ENCODE assay signal across 10 mouse cellular contexts in genomic region chr12:109541540-109541899, GRCm38 (mm10). TPM values are rescaled to one million over a fixed set of nuclear protein-coding genes. Genes with fewer than 3 reads are reported as not detected.
DNase-seq lines count a peak whose midpoint lies in the region; ATAC-seq and TF ChIP-seq lines count a peak whose summit lies in the region.
"Had no signal": no experiment of that assay in that cellular context is flagged by ENCODE, and none has a peak within 500 bp of the region (broad histone marks: within the 10 kb centered on the region; RNA-seq: fewer than 3 reads in every experiment).

No protein-coding gene starts in this region.

- 0 out of 2 replicates have a peak, but pooled peaks cover 3% of the 10 kb centered on the region for H3K36me3 ChIP-seq in kidney, embryonic 16.5 days (ENCODE audit: insufficient read depth, low read length)
- no peaks in the 10 kb centered on the region for H3K36me3 ChIP-seq in intestine, embryonic 15.5 days
- H3K36me3 ChIP-seq in midbrain, postnatal 0 days (ENCODE audit: insufficient read depth, low read length) = peaks cover 8% of the 10 kb centered on the region; the same call in 1 of the 2 replicates

- H3K27ac ChIP-seq in kidney, embryonic 16.5 days (ENCODE audit: low read length) = no peak overlapping the region
- H3K27ac ChIP-seq in embryonic fibroblast, embryonic 13.5 days (ENCODE audit: insufficient read depth, low read length) = peak overlapping the region; percentile 93
- H3K27ac ChIP-seq in intestine, embryonic 15.5 days = peak overlapping the region; percentile 56; the same call in 1 of the 2 replicates
- H3K27ac ChIP-seq in midbrain, postnatal 0 days (ENCODE audit: low read depth, low read length) = peak overlapping the region; percentile 91

- peak overlapping the region; percentile 57 for H3K9ac ChIP-seq in kidney, embryonic 16.5 days (replicated peaks; ENCODE audit: low read length)
- peak overlapping the region; percentile 57 for H3K9ac ChIP-seq in intestine, embryonic 15.5 days
- peak overlapping the region; percentile 74 for H3K9ac ChIP-seq in midbrain, postnatal 0 days (replicated peaks; ENCODE audit: low read length, poor library complexity, severe bottlenecking)

- no peak for TF ChIP-seq POLR2A in embryonic fibroblast, embryonic 13.5 days (IDR thresholded peaks at IDR 0.05; ENCODE audit: low read depth, low read length)

- 51% methylated on average over 16 of the region's 16 CpGs for WGBS in kidney, embryonic 16.5 days
- 45% methylated on average over 16 of the region's 16 CpGs for WGBS in intestine, embryonic 15.5 days
- 46% methylated on average over 16 of the region's 16 CpGs for WGBS in midbrain, postnatal 0 days

- no peak for DNase-seq in kidney, postnatal 36 days
- DNase-seq in midbrain, postnatal 0 days (ENCODE audit: low spot score) = no peak
- DNase-seq in spleen, postnatal 4 days (ENCODE audit: low spot score in 2 of 2) = no peak
- no peak for DNase-seq in adrenal gland, adult 2 months
- DNase-seq: kidney, postnatal 14 days had no signal

- TF ChIP-seq CTCF in embryonic fibroblast, embryonic 13.5 days (IDR thresholded peaks at IDR 0.05; ENCODE audit: borderline replicate concordance, insufficient read depth, low read length) = no peak
- no peak for TF ChIP-seq CTCF in midbrain, postnatal 0 days (IDR thresholded peaks at IDR 0.05)

- H3K4me3 ChIP-seq in kidney, embryonic 16.5 days (ENCODE audit: low read length) = peak overlapping the region; percentile 46
- peak overlapping the region; percentile 78 for H3K4me3 ChIP-seq in embryonic fibroblast, embryonic 13.5 days (ENCODE audit: insufficient read depth, low read length)
- H3K4me3 ChIP-seq in intestine, embryonic 15.5 days (replicated peaks) = peak overlapping the region; percentile 49
- H3K4me3 ChIP-seq in midbrain, postnatal 0 days (ENCODE audit: low read depth, low read length) = peak overlapping the region; percentile 44

- H3K9me3 ChIP-seq in kidney, embryonic 16.5 days (ENCODE audit: low read length) = peaks cover 57% of the 10 kb centered on the region
- peaks cover 14% of the 10 kb centered on the region; the same call in 1 of the 2 replicates for H3K9me3 ChIP-seq in intestine, embryonic 15.5 days
- H3K9me3 ChIP-seq in midbrain, postnatal 0 days (ENCODE audit: low read length) = peaks cover 4% of the 10 kb centered on the region; the same call in 1 of the 2 replicates

- H3K4me1 ChIP-seq in kidney, embryonic 16.5 days (ENCODE audit: insufficient read depth, low read length) = 0 out of 2 replicates have a peak, but pooled peaks cover 3% of the 10 kb centered on the region
- H3K4me1 ChIP-seq in embryonic fibroblast, embryonic 13.5 days (ENCODE audit: control insufficient read depth, insufficient read depth, low read length) = no peaks in the 10 kb centered on the region
- 0 out of 2 replicates have a peak, but pooled peaks cover 3% of the 10 kb centered on the region for H3K4me1 ChIP-seq in intestine, embryonic 15.5 days (replicated peaks)
- no peaks in the 10 kb centered on the region for H3K4me1 ChIP-seq in midbrain, postnatal 0 days (ENCODE audit: insufficient read depth, low read length)

- H3K27me3 ChIP-seq in kidney, embryonic 16.5 days (ENCODE audit: insufficient read depth, low read length) = no peaks in the 10 kb centered on the region
- H3K27me3 ChIP-seq in intestine, embryonic 15.5 days (replicated peaks) = no peaks in the 10 kb centered on the region
- no peaks in the 10 kb centered on the region for H3K27me3 ChIP-seq in midbrain, postnatal 0 days (ENCODE audit: insufficient read depth, low read length)
- H3K27me3 ChIP-seq: Patski had no signal

- no peak for ATAC-seq in kidney, embryonic 16.5 days (ENCODE audit: low FRiP score, low TSS enrichment)
- no peak for ATAC-seq in intestine, embryonic 15.5 days
- ATAC-seq in midbrain, postnatal 0 days (ENCODE audit: low FRiP score) = no peak
- no peak for ATAC-seq in monocyte, adult 5-6 weeks (replicated peaks; ENCODE audit: insufficient number of reproducible peaks, low FRiP score, low TSS enrichment, poor library complexity, severe bottlenecking)
- ATAC-seq: Patski had no signal

- H3K4me2 ChIP-seq in kidney, embryonic 16.5 days (replicated peaks; ENCODE audit: low read depth, low read length) = peak overlapping the region; percentile 51
- peak overlapping the region; percentile 53 for H3K4me2 ChIP-seq in intestine, embryonic 15.5 days (replicated peaks)
- H3K4me2 ChIP-seq in midbrain, postnatal 0 days (ENCODE audit: low read depth, low read length, poor library complexity, severe bottlenecking) = peak overlapping the region; percentile 16; the same call in 1 of the 2 replicates

RNA-seq across cellular contexts. Expression of gene Rtl1, which starts 58.6 kb away (rescaled TPM):
- polyA plus RNA-seq in kidney, embryonic 16.5 days (2015; fragmentation: Nextera tagmentation; extraction: Ambion mirVana) = 0.46 and 0.62 TPM in 2 replicates
- polyA plus RNA-seq in embryonic fibroblast, embryonic 13.5 days (2011; ENCODE audit: insufficient read length, low read depth, missing spikeins) = 0.53 TPM in 1 of 2 replicates, not detected in the other
- 1.1 and 1.4 TPM in 2 replicates for polyA plus RNA-seq in intestine, embryonic 15.5 days (2015; fragmentation: Nextera tagmentation; extraction: Ambion mirVana)
- total RNA-seq in midbrain, postnatal 0 days (2014; rRNA removed) = 1.3 and 1.9 TPM in 2 replicates
- 0.94 and 1.5 TPM in 2 replicates for polyA plus RNA-seq in midbrain, postnatal 0 days (2015; fragmentation: Nextera tagmentation; extraction: Ambion mirVana)
- not detected in 3 replicates for total RNA-seq in monocyte, adult 5-6 weeks (2017)
- total RNA-seq in adrenal gland, adult 2 months (2021) = 1 to 10 TPM; 4.9 to 6.8 TPM
- 1.3 and 1.4 TPM in 2 replicates for polyA plus RNA-seq in adrenal gland, adult 2 months (2012; rRNA removed)
- polyA plus RNA-seq: Patski had no signal
